Mouse (Mus musculus) CH12.LX (cell line): ENCODE data around the gene Grik5. TPM values are rescaled to one million over a fixed set of nuclear protein-coding genes. Genes with fewer than 3 reads are reported as not detected.

Experiments
- DNase-seq: peaks from one replicate; pipeline ENCODE4 v3.0.0-alpha.2; 2013; ENCODE audit errors: extremely low read depth
- H3K27ac ChIP-seq: 2 replicates; pipeline ENCODE4 v1.5.1; 2012; ENCODE audit warnings: low read depth, mild to moderate bottlenecking, control low read depth, moderate library complexity; ENCODE audit not compliant: insufficient read depth
- H3K27me3 ChIP-seq: replicated peaks from 2 replicates; pipeline ENCODE3; 2012; ENCODE audit warnings: inconsistent platforms
- H3K36me3 ChIP-seq, 2 experiments: replicated peaks in 1 of 2; 2 replicates each; pipeline versions ENCODE3 to v1.6.1; 2012; ENCODE audit warnings: inconsistent platforms in 1 of 2, low read length in 1 of 2, mild to moderate bottlenecking in 1 of 2, mixed read lengths in 1 of 2, moderate library complexity in 1 of 2; ENCODE audit not compliant: control insufficient read depth in 1 of 2, insufficient read depth in 1 of 2
- H3K4me1 ChIP-seq, 2 experiments: 2 replicates each; pipeline ENCODE4 v1.6.1; 2012; ENCODE audit warnings: inconsistent platforms in 1 of 2, moderate library complexity in 1 of 2; ENCODE audit not compliant: insufficient read depth in 2 of 2, control insufficient read depth in 1 of 2
- H3K4me2 ChIP-seq: 2 replicates; pipeline ENCODE4 v1.6.1; 2012; ENCODE audit warnings: low read depth, mild to moderate bottlenecking, control low read depth; ENCODE audit not compliant: poor library complexity, insufficient read depth, severe bottlenecking
- H3K4me3 ChIP-seq, 3 experiments: fragments of 150-350 bp in 1 of 3; sonication (generic) in 1 of 3; replicated peaks in 1 of 3; 2 replicates each; pipeline versions ENCODE3 to v1.5.1; 2011 to 2012; ENCODE audit warnings: low read depth in 2 of 3, low read length in 2 of 3, mild to moderate bottlenecking in 2 of 3, moderate library complexity in 2 of 3, control low read depth in 1 of 3, improper control_type of control experiment in 1 of 3, inconsistent platforms in 1 of 3, mixed read lengths in 1 of 3; ENCODE audit not compliant: poor library complexity in 1 of 3
- H3K79me2 ChIP-seq: replicated peaks from 2 replicates; pipeline ENCODE4 v1.6.1; 2012; ENCODE audit warnings: mild to moderate bottlenecking, moderate library complexity; ENCODE audit not compliant: control insufficient read depth, poor library complexity, insufficient read depth, severe bottlenecking; ENCODE audit errors: extremely low read depth
- H3K9ac ChIP-seq: 2 replicates; pipeline ENCODE4 v1.6.1; 2012; ENCODE audit warnings: low read depth, mild to moderate bottlenecking, control low read depth, moderate library complexity; ENCODE audit not compliant: insufficient read depth
- H3K9me3 ChIP-seq: replicated peaks from 2 replicates; pipeline ENCODE3; 2012; ENCODE audit warnings: low read length, inconsistent platforms, mixed read lengths
- BHLHE40 ChIP-seq: IDR thresholded peaks from 2 replicates; pipeline ENCODE4 v1.6.1; 2011; ENCODE audit warnings: mild to moderate bottlenecking, low read depth, low read length, improper control_type of control experiment
- E2F4 ChIP-seq: IDR thresholded peaks from 2 replicates; pipeline ENCODE4 v1.6.1; 2011; ENCODE audit warnings: low read depth, low read length, improper control_type of control experiment; ENCODE audit not compliant: insufficient replicate concordance
- ELF1 ChIP-seq: IDR thresholded peaks from 2 replicates; pipeline ENCODE4 v1.6.1; 2014; ENCODE audit warnings: low read depth, mild to moderate bottlenecking, inconsistent platforms, low read length, improper control_type of control experiment
- ETS1 ChIP-seq: conservative IDR thresholded peaks from 2 replicates; pipeline ENCODE4 v1.6.1; 2012; ENCODE audit warnings: low read depth, mild to moderate bottlenecking, inconsistent platforms, low read length, improper control_type of control experiment, moderate library complexity
- GABPA ChIP-seq: IDR thresholded peaks from 2 replicates; pipeline ENCODE4 v1.6.1; 2012; ENCODE audit warnings: low read depth, low read length, improper control_type of control experiment, inconsistent platforms; ENCODE audit not compliant: insufficient replicate concordance
- KAT2A ChIP-seq: IDR thresholded peaks from 2 replicates; pipeline ENCODE4 v1.6.1; 2012; ENCODE audit warnings: low read length, improper control_type of control experiment, inconsistent platforms; ENCODE audit not compliant: insufficient replicate concordance
- PAX5 ChIP-seq: IDR thresholded peaks from 2 replicates; pipeline ENCODE4 v1.6.1; 2012; ENCODE audit warnings: low read length, inconsistent platforms, mixed read lengths
- POLR2A ChIP-seq: IDR thresholded peaks from 2 replicates; pipeline ENCODE4 v1.6.1; 2011; ENCODE audit warnings: low read depth, mild to moderate bottlenecking, improper control_type of control experiment, low read length
- RAD21 ChIP-seq: IDR thresholded peaks from 2 replicates; pipeline ENCODE4 v1.6.1; 2011; ENCODE audit warnings: low read depth, mild to moderate bottlenecking, low read length, improper control_type of control experiment, moderate library complexity
- RCOR1 ChIP-seq: conservative IDR thresholded peaks from 2 replicates; pipeline ENCODE4 v1.6.1; 2012; ENCODE audit warnings: low read depth, mild to moderate bottlenecking, inconsistent platforms, low read length, improper control_type of control experiment
- SMC3 ChIP-seq: IDR thresholded peaks from 2 replicates; pipeline ENCODE4 v1.6.1; 2011; ENCODE audit warnings: low read depth, low read length, improper control_type of control experiment
- TCF12 ChIP-seq: IDR thresholded peaks from 2 replicates; pipeline ENCODE4 v1.6.1; 2014; ENCODE audit warnings: low read depth, mild to moderate bottlenecking, inconsistent platforms, low read length, improper control_type of control experiment
- UBTF ChIP-seq: IDR thresholded peaks from 2 replicates; pipeline ENCODE4 v1.6.1; 2012; ENCODE audit warnings: low read depth, mild to moderate bottlenecking, inconsistent platforms, low read length, improper control_type of control experiment, moderate library complexity
- ZKSCAN1 ChIP-seq: IDR thresholded peaks from 2 replicates; pipeline ENCODE4 v1.6.1; 2012; ENCODE audit warnings: low read depth, inconsistent platforms, low read length, improper control_type of control experiment, borderline replicate concordance
- ZMIZ1 ChIP-seq: IDR thresholded peaks from 2 replicates; pipeline ENCODE4 v1.6.1; 2012; ENCODE audit warnings: low read depth, mild to moderate bottlenecking, inconsistent platforms, low read length, improper control_type of control experiment
- dilution Hi-C: fragments of 300-500 bp; cut with MboI; formaldehyde crosslinking; loops from 2 replicates; pipeline ENCODE4 v1.14.3; 2020; ENCODE audit warnings: low sequenced_read_pairs; ENCODE audit not compliant: extremely low pct_unique_long_range_greater_than_20kb, extremely low pct_ligation_motif_present
- in situ Hi-C: fragments of 300-500 bp; cut with MboI; formaldehyde crosslinking; loops from 3 replicates; pipeline ENCODE4 v1.14.3; 2019; ENCODE audit warnings: low sequenced_read_pairs, low pct_ligation_motif_present, low pct_unique_long_range_greater_than_20kb, mixed read lengths
- polyA plus RNA-seq: library from polyadenylated mRNA; unstranded; fragments of >175 nt; gene quantifications from 2 replicates; pipeline ENCODE4 v1.2.1, GENCODE M21; 2012; ENCODE audit warnings: low read depth; ENCODE audit not compliant: insufficient read length
- total RNA-seq, 2 experiments: library from RNA; depleted of rRNA; stranded (reverse); fragments of 300-350 nt in 1 of 2; fragments of >200 nt in 1 of 2; gene quantifications; 2 replicates each; pipeline ENCODE4 v1.2.3; 2012 to 2014

Grik5 gene
- total and polyA plus RNA-seq, 3 experiments, result 1.0 to 2.1 (median 1.5) TPM

GRCm38 (mm10) chr7:24973902-24974301 lies 98.2 kb downstream of the Grik5 start:
- H3K9me3 ChIP-seq, result no peaks in the 10 kb centered on the region
- H3K79me2 ChIP-seq, result no peaks in the 10 kb centered on the region
- dilution Hi-C loops, result no loop called here
- no peak for DNase-seq
- in situ Hi-C loops, result no loop called here
- H3K9ac ChIP-seq, result no peak overlapping the region
- no peak overlapping the region for H3K4me2 ChIP-seq
- no peak overlapping the region for H3K27ac ChIP-seq
- TF ChIP-seq ETS1, result no peak
- TF ChIP-seq POLR2A, result no peak
- no peak for TF ChIP-seq RAD21
- TF ChIP-seq BHLHE40, result no peak
- TF ChIP-seq PAX5, result no peak
- no peak for TF ChIP-seq ELF1
- no peak for TF ChIP-seq UBTF
- TF ChIP-seq E2F4, result no peak
- no peak for TF ChIP-seq TCF12
- no peak for TF ChIP-seq ZMIZ1
- TF ChIP-seq ZKSCAN1, result no peak
- no peak for TF ChIP-seq SMC3
- TF ChIP-seq RCOR1, result no peak
- H3K36me3 ChIP-seq, result peaks cover 0 to 16% of the 10 kb centered on the region in 2 experiments
- H3K4me3 ChIP-seq, result no peak overlapping the region
- peaks cover 5 to 42% of the 10 kb centered on the region in 2 experiments; a peak in 3 of 4 replicates for H3K4me1 ChIP-seq
- H3K27me3 ChIP-seq, result peaks cover 23% of the 10 kb centered on the region

GRCm38 (mm10) chr7:24973208-24973607 lies 98.9 kb downstream of the Grik5 start:
- Histone ChIP-seq H3K9ac (no peak overlapping the region), H3K4me1 (peaks cover 5 to 35% of the 10 kb centered on the region in 2 experiments; a peak in 3 of 4 replicates), H3K27ac (no peak overlapping the region), H3K36me3 (peaks cover 0 to 17% of the 10 kb centered on the region in 2 experiments), H3K9me3 (no peaks in the 10 kb centered on the region), H3K4me3 (no peak overlapping the region), H3K4me2 (peak overlapping the region; percentile 16; the same call in 1 of the 2 replicates), H3K79me2 (no peaks in the 10 kb centered on the region), H3K27me3 (peaks cover 21% of the 10 kb centered on the region)
- in situ Hi-C loops, result no loop called here
- dilution Hi-C loops, result no loop called here
- DNase-seq, result no peak
- TF ChIP-seq KAT2A (no peak), RAD21 (no peak), GABPA (no peak), ZKSCAN1 (no peak)
- TF ChIP-seq, all 38 proteins: peak for 0
